Mouse (Mus musculus): ENCODE measurements around the gene Lnpk. TPM values are rescaled to one million over a fixed set of nuclear protein-coding genes. Genes with fewer than 3 reads are reported as not detected.

Gene Lnpk
- polyA plus RNA-seq, 1 experiment from 2014 or later = 62.8 TPM

DNA sequence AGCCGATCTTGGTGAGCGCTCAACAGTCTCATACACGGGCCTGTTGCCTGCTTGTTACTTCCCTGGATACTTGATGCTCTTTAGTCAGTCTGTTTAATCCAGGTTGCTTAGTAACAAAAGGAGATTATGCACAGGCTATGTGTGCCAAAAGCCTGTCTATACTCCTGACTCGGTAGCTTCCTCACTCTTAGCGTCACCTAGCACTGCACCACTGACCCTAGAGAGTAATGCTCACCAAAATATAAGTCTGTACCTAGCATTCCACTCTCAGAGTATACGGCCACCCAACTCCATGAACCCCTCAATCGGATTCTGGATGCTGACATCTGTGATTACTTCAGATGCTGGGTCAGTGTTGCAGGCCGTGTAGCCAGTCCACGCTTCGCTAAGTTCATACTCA lies 97.1 kb downstream of the Lnpk start:
- 92% methylated on average over 10 of the region's 10 CpGs for WGBS
- Histone ChIP-seq H3K9me3 (ENCODE audit: control insufficient read depth, low read length) (no peaks in the 10 kb centered on the region), H3K4me3 (ENCODE audit: low read depth, low read length) (no peak overlapping the region), H3K9ac (ENCODE audit: low read depth, low read length) (no peak overlapping the region), H3K27me3 (ENCODE audit: control insufficient read depth, insufficient read depth, low read length) (no peaks in the 10 kb centered on the region), H3K4me2 (replicated peaks; ENCODE audit: low read depth, low read length) (no peak overlapping the region), H3K27ac (ENCODE audit: low read depth, low read length) (no peak overlapping the region), H3K36me3 (ENCODE audit: control insufficient read depth, insufficient read depth, low read length) (no peaks in the 10 kb centered on the region), H3K4me1 (replicated peaks; ENCODE audit: control insufficient read depth, insufficient read depth, low read length) (no peaks in the 10 kb centered on the region)
- no peak for ATAC-seq (ENCODE audit: low FRiP score)
- DNase-seq (ENCODE audit: low spot score) = no peak

Other genes with a start within 250 kb of the Lnpk start
- 1.6 and 2.4 TPM in 2 replicates for gene Evx2, start 80.1 kb upstream of the Lnpk start, polyA plus RNA-seq (2014; fragmentation: Nextera tagmentation; extraction: Ambion mirVana)
- gene Hoxd13, start 88.9 kb upstream of the Lnpk start, polyA plus RNA-seq (2014; fragmentation: Nextera tagmentation; extraction: Ambion mirVana) = 0.15 TPM in 1 of 2 replicates, not detected in the other
- gene Hoxd12, start 95.6 kb upstream of the Lnpk start, polyA plus RNA-seq (2014; fragmentation: Nextera tagmentation; extraction: Ambion mirVana) = not detected in 2 replicates
- not detected in 2 replicates for gene Hoxd11, start 100.1 kb upstream of the Lnpk start, polyA plus RNA-seq (2014; fragmentation: Nextera tagmentation; extraction: Ambion mirVana)
- 0.13 TPM in 1 of 2 replicates, not detected in the other for gene Hoxd10, start 112.5 kb upstream of the Lnpk start, polyA plus RNA-seq (2014; fragmentation: Nextera tagmentation; extraction: Ambion mirVana)
- 0.11 TPM in 1 of 2 replicates, not detected in the other for gene Hoxd9, start 118.3 kb upstream of the Lnpk start, polyA plus RNA-seq (2014; fragmentation: Nextera tagmentation; extraction: Ambion mirVana)
- 0.19 and 0.50 TPM in 2 replicates for gene Hoxd8, start 125.2 kb upstream of the Lnpk start, polyA plus RNA-seq (2014; fragmentation: Nextera tagmentation; extraction: Ambion mirVana)
- gene Hoxd3, start 132.5 kb upstream of the Lnpk start, polyA plus RNA-seq (2014; fragmentation: Nextera tagmentation; extraction: Ambion mirVana) = 49.5 and 58.0 TPM in 2 replicates
- 3.3 and 3.7 TPM in 2 replicates for gene Hoxd4, start 132.5 kb upstream of the Lnpk start, polyA plus RNA-seq (2014; fragmentation: Nextera tagmentation; extraction: Ambion mirVana)
- 0.73 and 0.89 TPM in 2 replicates for gene Gm28230, start 147.3 kb upstream of the Lnpk start, polyA plus RNA-seq (2014; fragmentation: Nextera tagmentation; extraction: Ambion mirVana)
- 1.5 and 1.7 TPM in 2 replicates for gene Hoxd1, start 183.5 kb upstream of the Lnpk start, polyA plus RNA-seq (2014; fragmentation: Nextera tagmentation; extraction: Ambion mirVana)
- 149 and 154 TPM in 2 replicates for gene Mtx2, start 246.4 kb upstream of the Lnpk start, polyA plus RNA-seq (2014; fragmentation: Nextera tagmentation; extraction: Ambion mirVana)